Mouse (Mus musculus) kidney, embryonic 16.5 days (tissue): ENCODE measurements around the gene Ovca2. TPM values are rescaled to one million over a fixed set of nuclear protein-coding genes. Genes with fewer than 3 reads are reported as not detected.

Experiments
- ATAC-seq: fragments of 200-750 bp; cut with Nextera tagmentation; 2 replicates; pipeline ENCODE4 v1.8.0; 2017; ENCODE audit warnings: moderate TSS enrichment; ENCODE audit not compliant: low FRiP score, low TSS enrichment
- H3K27ac ChIP-seq: fragments of 300-500 bp; sonication (generic); 2 replicates; pipeline ENCODE4 v1.5.1; 2014; ENCODE audit warnings: low read length
- H3K27me3 ChIP-seq: fragments of 300-500 bp; sonication (generic); 2 replicates; pipeline ENCODE4 v1.6.1; 2014; ENCODE audit warnings: low read length, control low read depth, mixed read lengths; ENCODE audit not compliant: insufficient read depth
- H3K36me3 ChIP-seq: fragments of 300-500 bp; sonication (generic); 2 replicates; pipeline ENCODE4 v1.6.1; 2014; ENCODE audit warnings: low read length, control low read depth, mixed read lengths; ENCODE audit not compliant: insufficient read depth
- H3K4me1 ChIP-seq: fragments of 300-500 bp; sonication (generic); 2 replicates; pipeline ENCODE4 v1.6.1; 2014; ENCODE audit warnings: low read length, control low read depth, mixed read lengths; ENCODE audit not compliant: insufficient read depth
- H3K4me2 ChIP-seq: fragments of 300-500 bp; sonication (generic); replicated peaks from 2 replicates; pipeline ENCODE4 v1.6.1; 2014; ENCODE audit warnings: low read depth, low read length
- H3K4me3 ChIP-seq: fragments of 300-500 bp; sonication (generic); 2 replicates; pipeline ENCODE4 v1.5.1; 2014; ENCODE audit warnings: mild to moderate bottlenecking, low read length
- H3K9ac ChIP-seq: fragments of 300-500 bp; sonication (generic); replicated peaks from 2 replicates; pipeline ENCODE4 v1.6.1; 2014; ENCODE audit warnings: low read length
- H3K9me3 ChIP-seq: fragments of 300-500 bp; sonication (generic); 2 replicates; pipeline ENCODE4 v1.6.1; 2016; ENCODE audit warnings: low read length, control low read depth
- whole genome bisulfite sequencing: fragments of 180-500 bp; shearing (Covaris S2); extraction: QIAGEN DNeasy Blood & Tissue Kit; methylation state at CpG from one replicate; pipeline ENCODE4 v1.1.7; 2014; 5-methylcytosine and 5-hydroxymethylcytosine counted together
- polyA plus RNA-seq: library from polyadenylated mRNA; unstranded; fragments of >200 nt; fragmentation: Nextera tagmentation; extraction: Ambion mirVana; gene quantifications from 2 replicates; pipeline ENCODE4 v1.2.1, GENCODE M21; 2015

The Ovca2 gene
- polyA plus RNA-seq, 1 experiment from 2014 or later: 26.9 TPM

DNA sequence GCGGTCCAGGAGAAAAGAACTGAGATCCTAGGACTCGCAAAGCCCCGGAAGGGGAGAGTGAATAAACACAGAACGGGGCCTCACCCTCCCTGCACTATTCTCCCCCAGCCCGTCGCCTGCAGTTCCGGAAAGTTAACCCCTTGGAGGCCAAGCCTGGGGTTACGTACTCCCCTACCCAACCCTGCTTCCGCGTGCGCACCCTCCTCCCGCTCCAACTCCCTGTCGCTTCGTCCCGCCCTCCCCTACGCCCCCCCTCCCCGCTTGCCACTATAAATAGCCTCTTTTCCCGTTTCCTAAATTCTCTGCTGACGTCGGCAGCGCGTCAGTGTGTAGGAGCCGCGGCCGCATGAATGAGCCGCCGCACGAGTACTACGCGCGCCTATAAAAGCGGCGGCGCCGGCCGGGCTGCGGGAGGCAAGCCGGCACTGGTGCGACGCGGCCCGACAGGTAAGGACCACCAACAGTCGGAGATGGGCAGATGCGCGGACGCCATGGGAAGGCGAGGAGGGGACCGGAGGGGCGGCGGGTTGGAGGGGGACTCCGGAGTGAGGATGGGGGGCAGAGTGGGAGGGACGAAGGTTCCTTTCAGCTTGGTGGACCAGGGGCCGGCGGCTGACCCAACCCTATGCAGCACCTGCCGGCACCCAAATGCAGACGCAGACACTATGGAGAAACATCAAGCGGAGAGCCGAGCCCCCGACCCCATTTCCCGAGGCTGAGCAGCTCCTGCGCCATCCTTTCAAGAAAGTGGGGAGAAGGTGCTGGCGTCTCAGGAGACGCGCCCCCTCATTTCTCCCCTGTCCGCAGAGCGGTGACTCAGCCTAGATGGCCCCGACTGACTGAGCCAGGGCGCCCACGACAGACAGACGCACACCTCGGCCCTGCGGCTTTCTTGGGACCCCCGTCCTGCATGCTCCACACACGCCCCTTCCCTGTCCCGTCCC is 6.2 kb downstream of the Ovca2 start:
- H3K27ac ChIP-seq: no peak overlapping the region
- peaks cover 6% of the 10 kb centered on the region; the same call in 1 of the 2 replicates for H3K36me3 ChIP-seq
- H3K27me3 ChIP-seq: peaks cover 48% of the 10 kb centered on the region
- 0% methylated on average over 72 of the region's 75 CpGs for WGBS
- H3K4me3 ChIP-seq: peak overlapping the region; percentile 68
- H3K9me3 ChIP-seq: no peaks in the 10 kb centered on the region
- peaks cover 50% of the 10 kb centered on the region for H3K4me1 ChIP-seq
- ATAC-seq: peak; percentile 1; the same call in 1 of the 2 replicates
- H3K9ac ChIP-seq: peak overlapping the region; percentile 45; the same call in 1 of the 2 replicates
- H3K4me2 ChIP-seq: peak overlapping the region; percentile 91

DNA sequence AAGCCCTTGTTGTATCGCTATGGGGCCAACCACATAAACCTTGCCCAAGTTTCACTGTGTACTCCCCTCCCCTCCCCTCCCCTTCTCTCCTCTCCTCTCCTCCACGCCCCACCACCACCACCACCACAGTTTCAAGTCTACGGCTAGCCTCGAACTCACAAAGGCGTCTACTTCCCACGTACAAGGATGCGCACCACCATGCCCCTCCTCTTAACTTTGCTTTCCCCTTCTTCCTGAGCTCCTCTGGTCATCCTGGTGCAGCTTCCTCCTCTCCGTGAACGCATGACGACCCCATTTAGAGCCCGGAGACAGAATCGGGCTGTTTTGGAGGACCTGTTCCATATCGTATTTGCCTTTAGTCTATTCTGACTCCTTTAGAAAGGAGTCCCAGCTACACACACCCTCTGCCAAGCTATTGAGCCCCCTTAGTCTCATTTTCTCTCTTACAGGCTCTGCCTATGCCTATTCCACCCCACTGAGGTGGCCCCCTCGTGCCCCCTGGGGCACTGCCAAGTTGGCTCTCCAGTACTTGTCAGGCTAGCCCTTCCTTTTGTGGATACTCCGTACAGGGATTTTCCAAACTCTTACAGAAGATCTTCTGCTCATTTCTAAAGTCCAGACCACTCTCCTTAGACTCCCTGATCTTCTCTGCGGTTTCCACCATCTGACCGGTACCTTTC is 7.3 kb downstream of the Ovca2 start:
- Histone ChIP-seq H3K9me3 (no peaks in the 10 kb centered on the region), H3K4me1 (peaks cover 60% of the 10 kb centered on the region), H3K27ac (no peak overlapping the region), H3K9ac (no peak overlapping the region), H3K27me3 (peaks cover 57% of the 10 kb centered on the region), H3K36me3 (no peaks in the 10 kb centered on the region), H3K4me2 (peak overlapping the region; percentile 91; the same call in 1 of the 2 replicates), H3K4me3 (peak overlapping the region; percentile 68)
- WGBS: 9% methylated on average over 16 of the region's 17 CpGs
- ATAC-seq: no peak

DNA sequence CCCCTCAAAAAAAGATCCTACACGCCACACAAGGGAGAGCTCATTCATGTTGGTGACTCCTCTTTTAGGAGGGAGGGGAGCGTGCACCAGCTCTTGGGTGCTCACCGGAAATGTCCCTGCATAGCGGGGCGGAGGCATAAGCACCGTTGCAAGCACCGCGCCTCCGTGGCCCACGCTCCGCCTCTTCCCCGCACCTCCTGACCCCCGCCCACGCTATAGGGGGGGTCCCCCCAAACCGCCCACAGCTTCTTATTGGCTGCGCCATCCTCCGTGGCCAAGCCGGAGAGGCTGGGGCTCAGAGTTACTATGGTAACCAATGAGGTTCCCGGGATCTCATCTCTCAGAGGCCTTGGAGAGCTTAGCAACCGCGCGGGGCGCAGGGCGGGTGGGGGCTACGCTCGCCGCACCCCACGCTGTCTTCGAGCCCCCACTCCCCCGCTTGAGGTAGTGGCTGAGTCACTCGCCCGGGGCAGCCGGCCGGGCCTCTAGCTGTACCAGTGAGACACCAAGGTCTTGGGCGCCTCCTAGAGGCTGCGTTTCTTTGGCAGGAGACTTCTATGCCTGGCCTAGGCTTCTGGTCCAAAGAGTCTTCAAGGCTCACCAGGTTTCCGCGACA is 8.4 kb downstream of the Ovca2 start:
- ATAC-seq: peak; percentile 53
- Histone ChIP-seq H3K9me3 (no peaks in the 10 kb centered on the region), H3K4me2 (peak overlapping the region; percentile 90), H3K9ac (peak overlapping the region; percentile 20; the same call in 1 of the 2 replicates), H3K4me3 (peak overlapping the region; percentile 76), H3K27ac (peak overlapping the region; percentile 41; the same call in 1 of the 2 replicates), H3K4me1 (peaks cover 69% of the 10 kb centered on the region), H3K36me3 (0 out of 2 replicates have a peak, but pooled peaks cover 5% of the 10 kb centered on the region), H3K27me3 (peaks cover 66% of the 10 kb centered on the region)
- under 1% methylated on average over 38 of the region's 38 CpGs for WGBS

DNA sequence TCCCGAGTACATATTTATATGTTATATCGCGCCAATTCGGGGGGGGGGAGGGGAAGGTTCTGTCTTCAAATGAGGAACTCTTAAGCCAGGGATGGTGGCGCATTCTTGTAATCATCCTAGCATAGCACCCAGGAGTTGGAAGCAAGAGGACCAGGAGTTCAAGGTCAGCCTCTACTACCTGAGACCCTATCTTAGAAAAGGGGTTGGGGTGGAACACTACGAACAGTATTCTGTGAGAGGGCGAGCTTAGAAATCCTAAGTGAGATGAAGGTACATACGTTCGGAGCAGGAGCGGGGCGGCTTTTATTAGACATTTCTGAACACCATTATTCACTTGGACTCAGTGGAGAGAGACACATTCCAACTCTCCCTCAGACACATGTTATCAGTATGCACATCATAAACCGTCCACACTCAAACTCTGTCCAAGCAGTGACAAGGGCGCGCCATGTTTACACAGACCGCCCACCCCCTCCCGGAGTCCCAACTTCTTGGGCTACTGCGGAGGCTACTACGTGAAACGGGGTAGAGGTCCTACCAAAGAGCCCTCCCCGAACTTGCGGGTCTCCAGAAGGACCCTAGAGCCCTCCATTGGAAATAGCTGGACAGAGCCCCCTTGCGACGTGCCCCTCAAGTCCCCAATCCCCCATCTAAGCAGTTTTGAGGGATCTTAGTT is 9.1 kb downstream of the Ovca2 start, which contains the start of gene Hic1:
Hic1 (minus strand) TSS at position 115 of the 676 bp plus-strand sequence.
- peaks cover 72% of the 10 kb centered on the region for H3K27me3 ChIP-seq
- H3K9ac ChIP-seq: peak within 1 kb of the TSS; percentile 77
- H3K4me3 ChIP-seq: peak within 1 kb of the TSS; percentile 76
- H3K9me3 ChIP-seq: no peaks in the 10 kb centered on the region
- peak within 1 kb of the TSS; percentile 90 for H3K4me2 ChIP-seq
- 3% methylated on average over 23 of the region's 23 CpGs for WGBS
- H3K27ac ChIP-seq: peak within 1 kb of the TSS; percentile 92
- peaks cover 5% of the 10 kb centered on the region; the same call in 1 of the 2 replicates for H3K36me3 ChIP-seq
- H3K4me1 ChIP-seq: peaks cover 69% of the 10 kb centered on the region
- no peak for ATAC-seq

DNA sequence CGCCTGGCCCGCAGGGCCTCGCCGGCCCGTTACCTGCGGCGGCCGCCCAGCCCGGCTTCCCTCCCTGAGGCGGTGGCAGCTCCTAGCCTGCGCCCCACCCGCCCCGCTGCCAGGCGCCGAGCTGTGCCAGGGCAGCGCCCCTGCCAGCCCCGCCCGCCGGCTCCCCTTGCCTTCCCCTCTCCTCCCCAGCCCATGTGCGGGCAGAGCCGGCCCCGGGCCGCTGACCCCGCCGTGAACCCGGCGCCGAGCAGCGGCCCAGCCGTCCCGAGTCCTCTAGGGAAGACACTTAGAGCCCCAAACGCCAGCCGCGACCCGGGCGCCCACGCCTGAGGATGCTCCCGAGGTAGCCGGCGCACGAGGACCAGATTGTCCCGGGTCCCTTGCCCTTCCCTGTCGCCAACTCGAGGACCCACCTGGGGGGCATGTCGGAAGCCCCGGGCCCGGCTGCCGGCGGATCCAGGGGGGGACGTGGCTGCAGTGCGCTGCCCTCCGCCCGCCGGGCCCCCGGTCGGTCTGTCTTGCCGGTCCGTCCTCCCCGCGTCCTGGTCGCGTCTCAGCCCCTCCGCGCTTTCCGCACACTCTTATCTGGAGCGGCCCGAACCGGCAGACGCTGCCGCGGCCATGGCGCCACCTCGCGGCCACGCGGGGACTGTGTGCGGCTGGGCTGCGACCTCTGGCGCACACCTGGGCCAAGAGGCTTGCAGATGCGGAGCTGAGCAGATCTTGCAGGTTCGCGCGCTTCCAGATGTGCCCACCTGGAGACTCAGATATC is 9.9 kb downstream of the Ovca2 start:
- peaks cover 78% of the 10 kb centered on the region for H3K27me3 ChIP-seq
- peak overlapping the region; percentile 92 for H3K27ac ChIP-seq
- 0% methylated on average over 75 of the region's 83 CpGs for WGBS
- H3K9me3 ChIP-seq: no peaks in the 10 kb centered on the region
- peak overlapping the region; percentile 77 for H3K9ac ChIP-seq
- H3K36me3 ChIP-seq: peaks cover 5% of the 10 kb centered on the region; the same call in 1 of the 2 replicates
- peak; percentile 27; the same call in 1 of the 2 replicates for ATAC-seq
- H3K4me3 ChIP-seq: peak overlapping the region; percentile 76
- peaks cover 66% of the 10 kb centered on the region for H3K4me1 ChIP-seq
- H3K4me2 ChIP-seq: peak overlapping the region; percentile 90

DNA sequence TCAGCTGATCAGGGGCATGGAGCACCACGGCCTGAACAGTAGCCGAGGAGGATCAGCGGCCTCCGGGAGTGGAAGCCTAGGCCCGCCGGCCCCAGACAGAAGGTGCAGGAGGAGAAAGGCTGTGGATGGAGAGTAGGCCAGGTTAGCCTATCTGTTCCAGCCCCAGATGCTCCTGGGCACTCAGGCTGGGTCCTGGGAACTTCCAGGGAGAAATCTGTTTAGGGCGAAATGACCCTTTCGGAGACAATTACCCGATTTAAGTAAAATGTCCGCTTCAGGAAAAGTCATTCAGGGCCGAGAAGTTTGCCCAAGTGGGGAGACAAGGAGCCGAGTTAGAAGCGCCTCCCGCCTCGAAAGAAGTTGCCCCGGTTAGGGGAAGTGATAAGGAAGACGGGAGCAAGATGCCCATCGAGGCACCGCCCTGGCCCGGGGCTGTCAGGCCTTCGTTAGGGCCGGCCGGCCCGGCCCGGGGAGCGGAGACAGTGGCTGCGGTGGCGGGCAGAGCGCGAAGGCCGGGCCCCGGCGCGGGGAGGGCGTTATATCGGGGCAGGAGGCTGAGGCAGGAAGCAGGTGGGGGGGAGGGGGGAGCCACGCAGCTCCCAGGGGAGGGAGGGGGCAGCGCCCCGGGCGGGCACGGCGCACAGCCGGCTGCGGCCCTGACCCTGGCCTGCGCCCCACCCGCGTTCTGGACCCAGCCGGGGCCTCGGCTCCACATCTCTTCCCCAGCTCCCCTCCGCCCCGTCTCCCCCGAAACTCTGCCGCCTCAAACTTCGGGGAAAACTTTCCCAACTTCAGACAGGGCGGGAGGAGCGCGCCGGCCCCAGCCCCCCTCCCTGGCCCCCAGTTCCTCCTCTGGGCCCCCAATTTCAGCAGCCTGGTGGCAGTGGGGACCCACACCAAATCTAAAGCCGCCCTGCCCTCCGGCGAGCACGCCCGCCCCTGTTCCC is 10.7 kb downstream of the Ovca2 start:
- Histone ChIP-seq H3K4me1 (peaks cover 65% of the 10 kb centered on the region), H3K27ac (peak overlapping the region; percentile 92), H3K27me3 (peaks cover 75% of the 10 kb centered on the region), H3K36me3 (peaks cover 14% of the 10 kb centered on the region; the same call in 1 of the 2 replicates), H3K9me3 (no peaks in the 10 kb centered on the region), H3K9ac (peak overlapping the region; percentile 77), H3K4me2 (peak overlapping the region; percentile 90), H3K4me3 (peak overlapping the region; percentile 76)
- WGBS: 2% methylated on average over 48 of the region's 63 CpGs
- ATAC-seq: no peak

DNA sequence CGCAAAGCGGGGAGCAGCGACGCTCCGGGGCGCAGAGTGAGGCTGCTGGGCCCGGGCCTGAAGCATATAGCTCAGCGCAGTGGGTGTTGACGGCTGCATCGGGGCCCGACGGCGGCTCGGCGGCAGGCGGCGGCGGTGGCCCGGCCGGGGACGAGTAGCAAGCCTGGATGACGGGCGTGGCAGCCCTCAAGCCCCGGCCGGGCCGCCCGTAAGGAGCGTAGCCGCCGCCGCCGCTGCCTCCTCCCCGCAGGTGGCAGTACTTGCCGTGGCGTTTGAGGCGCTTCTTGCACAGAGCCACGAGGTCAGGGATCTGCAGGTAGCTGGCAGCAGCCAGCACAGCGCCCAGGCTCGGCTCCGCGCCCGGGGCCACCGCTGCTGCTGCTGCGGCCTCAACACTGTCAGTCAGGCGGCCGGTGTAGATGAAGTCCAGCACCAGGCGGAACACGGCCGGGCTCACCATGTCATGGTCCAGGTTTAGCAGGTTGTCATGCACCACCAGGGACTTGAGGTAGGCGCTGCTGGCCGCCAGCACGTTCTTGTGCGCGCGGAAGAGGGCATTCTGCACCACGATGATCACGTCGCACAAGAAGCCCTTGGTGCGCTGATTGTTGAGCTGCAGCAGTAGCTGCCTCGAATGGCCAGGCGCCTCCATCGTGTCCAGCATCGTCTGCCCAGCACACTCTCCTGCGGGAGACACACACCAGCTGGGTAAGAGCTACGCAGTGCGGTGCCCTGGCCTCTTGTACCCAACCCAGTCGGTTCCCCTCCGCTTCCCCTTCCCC is 11.6 kb downstream of the Ovca2 start:
- WGBS: 4% methylated on average over 63 of the region's 68 CpGs
- H3K4me2 ChIP-seq: peak overlapping the region; percentile 90
- peaks cover 63% of the 10 kb centered on the region for H3K4me1 ChIP-seq
- H3K27ac ChIP-seq: peak overlapping the region; percentile 92
- peaks cover 66% of the 10 kb centered on the region for H3K27me3 ChIP-seq
- H3K36me3 ChIP-seq: peaks cover 20% of the 10 kb centered on the region
- no peak for ATAC-seq
- H3K4me3 ChIP-seq: peak overlapping the region; percentile 76
- peak overlapping the region; percentile 77 for H3K9ac ChIP-seq
- H3K9me3 ChIP-seq: no peaks in the 10 kb centered on the region
